Mouse (Mus musculus): Measurements from ENCODE around the gene Cplx3. TPM values are rescaled to one million over a fixed set of nuclear protein-coding genes. Genes with fewer than 3 reads are reported as not detected.
A peak's percentile ranks its signal among the peaks of the same experiment; 100 is the strongest.

Gene Cplx3
- polyA plus RNA-seq, 2 experiments, result not detected

GRCm38 (mm10) chr9:57597929-57598382, 8.1 kb downstream of the Cplx3 start:
- Histone ChIP-seq H3K9me3 (ENCODE audit: control insufficient read depth, low read length) (no peaks in the 10 kb centered on the region), H3K27me3 (ENCODE audit: control insufficient read depth, insufficient read depth, low read length) (no peaks in the 10 kb centered on the region), H3K4me1 (replicated peaks; ENCODE audit: control insufficient read depth in 2 of 2, insufficient read depth in 2 of 2, low read length in 1 of 2) (peaks cover 5 to 13% of the 10 kb centered on the region in 2 experiments; a peak in 3 of 4 replicates), H3K4me2 (ENCODE audit: low read depth) (no peak overlapping the region), H3K4me3 (ENCODE audit: insufficient read depth in 1 of 2, low read depth in 2 of 2, low read length in 2 of 2) (no peak overlapping the region), H3K27ac (no peak overlapping the region), H3K36me3 (replicated peaks; ENCODE audit: control insufficient read depth, insufficient read depth, low read depth) (no peaks in the 10 kb centered on the region), H3K9ac (replicated peaks) (no peak overlapping the region)
- WGBS (ENCODE audit: insufficient replicate concordance), result 35% methylated on average over 4 of the region's 4 CpGs
- TF ChIP-seq EP300 (IDR thresholded peaks at IDR 0.05; ENCODE audit: low read depth), result no peak
- no peak for TF ChIP-seq CTCF (IDR thresholded peaks at IDR 0.05; ENCODE audit: low read depth)
- DNase-seq (ENCODE audit: low read depth in 3 of 3, low spot score in 3 of 3) (no peak), ATAC-seq (ENCODE audit: insufficient read depth) (no peak)

GRCm38 (mm10) chr9:57597265-57597664, 8.8 kb downstream of the Cplx3 start:
- no peak for TF ChIP-seq CTCF (IDR thresholded peaks at IDR 0.05; ENCODE audit: low read depth)
- no peak for TF ChIP-seq EP300 (IDR thresholded peaks at IDR 0.05; ENCODE audit: low read depth)
- ATAC-seq (ENCODE audit: insufficient read depth), result no peak

GRCm38 (mm10) chr9:57594174-57594509, 11.9 kb downstream of the Cplx3 start:
- Histone ChIP-seq H3K9me3 (ENCODE audit: control insufficient read depth, low read length) (no peaks in the 10 kb centered on the region), H3K4me1 (replicated peaks; ENCODE audit: control insufficient read depth in 2 of 2, insufficient read depth in 2 of 2, low read length in 1 of 2) (peaks cover 0 to under 1% of the 10 kb centered on the region in 2 experiments; a peak in 2 of 4 replicates), H3K9ac (replicated peaks) (no peak overlapping the region), H3K27ac (no peak overlapping the region), H3K4me3 (ENCODE audit: insufficient read depth in 1 of 2, low read depth in 2 of 2, low read length in 2 of 2) (no peak overlapping the region), H3K36me3 (replicated peaks; ENCODE audit: control insufficient read depth, insufficient read depth, low read depth) (no peaks in the 10 kb centered on the region), H3K4me2 (ENCODE audit: low read depth) (no peak overlapping the region), H3K27me3 (ENCODE audit: control insufficient read depth, insufficient read depth, low read length) (no peaks in the 10 kb centered on the region)
- 63% methylated on average over 9 of the region's 9 CpGs for WGBS (ENCODE audit: insufficient replicate concordance)
- no peak for ATAC-seq (ENCODE audit: insufficient read depth)
- TF ChIP-seq EP300 (IDR thresholded peaks at IDR 0.05; ENCODE audit: low read depth), result no peak
- no peak for TF ChIP-seq CTCF (IDR thresholded peaks at IDR 0.05; ENCODE audit: low read depth)
- no peak for DNase-seq (ENCODE audit: low read depth in 3 of 3, low spot score in 3 of 3)

More at GRCm38 (mm10) chr9:57597265-57597664, 8.8 kb downstream of the Cplx3 start:
- Histone ChIP-seq H3K4me2 (ENCODE audit: low read depth) (no peak overlapping the region), H3K9ac (replicated peaks) (no peak overlapping the region), H3K4me1 (replicated peaks; ENCODE audit: control insufficient read depth in 2 of 2, insufficient read depth in 2 of 2, low read length in 1 of 2) (peaks cover 5 to 13% of the 10 kb centered on the region in 2 experiments; a peak in 3 of 4 replicates), H3K4me3 (ENCODE audit: insufficient read depth in 1 of 2, low read depth in 2 of 2, low read length in 2 of 2) (no peak overlapping the region), H3K27ac (no peak overlapping the region), H3K36me3 (replicated peaks; ENCODE audit: control insufficient read depth, insufficient read depth, low read depth) (no peaks in the 10 kb centered on the region), H3K9me3 (ENCODE audit: control insufficient read depth, low read length) (no peaks in the 10 kb centered on the region), H3K27me3 (ENCODE audit: control insufficient read depth, insufficient read depth, low read length) (no peaks in the 10 kb centered on the region)
- DNase-seq (ENCODE audit: low read depth in 3 of 3, low spot score in 3 of 3), result no peak
- WGBS (ENCODE audit: insufficient replicate concordance), result 64% methylated on average over 8 of the region's 8 CpGs

- peaks cover 4 to 6% of the 10 kb centered on the region in 2 experiments for H3K4me1 ChIP-seq (replicated peaks; ENCODE audit: control insufficient read depth in 2 of 2, insufficient read depth in 2 of 2, low read length in 1 of 2)
- no peak overlapping the region for H3K27ac ChIP-seq
- ATAC-seq (ENCODE audit: insufficient read depth), result no peak
- no peak overlapping the region for H3K9ac ChIP-seq (replicated peaks)
- WGBS (ENCODE audit: insufficient replicate concordance), result 58% methylated on average over 12 of the region's 12 CpGs
- H3K4me2 ChIP-seq (ENCODE audit: low read depth), result no peak overlapping the region
- no peaks in the 10 kb centered on the region for H3K27me3 ChIP-seq (ENCODE audit: control insufficient read depth, insufficient read depth, low read length)
- no peak for DNase-seq (ENCODE audit: low read depth in 3 of 3, low spot score in 3 of 3)
- no peak for TF ChIP-seq CTCF (IDR thresholded peaks at IDR 0.05; ENCODE audit: low read depth)
- no peak for TF ChIP-seq EP300 (IDR thresholded peaks at IDR 0.05; ENCODE audit: low read depth)
- H3K9me3 ChIP-seq (ENCODE audit: control insufficient read depth, low read length), result no peaks in the 10 kb centered on the region
- H3K36me3 ChIP-seq (replicated peaks; ENCODE audit: control insufficient read depth, insufficient read depth, low read depth), result no peaks in the 10 kb centered on the region
- H3K4me3 ChIP-seq (ENCODE audit: insufficient read depth in 1 of 2, low read depth in 2 of 2, low read length in 2 of 2), result no peak overlapping the region
Observed at GRCm38 (mm10) chr9:57593454-57594173, 12.5 kb downstream of the Cplx3 start.

- no peak for ATAC-seq (ENCODE audit: insufficient read depth)
- TF ChIP-seq EP300 (IDR thresholded peaks at IDR 0.05; ENCODE audit: low read depth) (no peak), CTCF (IDR thresholded peaks at IDR 0.05; ENCODE audit: low read depth) (peak; percentile 32; the same call in 1 of the 2 replicates)
- Histone ChIP-seq H3K36me3 (replicated peaks; ENCODE audit: control insufficient read depth, insufficient read depth, low read depth) (no peaks in the 10 kb centered on the region), H3K4me1 (replicated peaks; ENCODE audit: control insufficient read depth in 2 of 2, insufficient read depth in 2 of 2, low read length in 1 of 2) (peaks cover 4 to 6% of the 10 kb centered on the region in 2 experiments), H3K4me2 (ENCODE audit: low read depth) (no peak overlapping the region), H3K27ac (no peak overlapping the region), H3K9ac (replicated peaks) (no peak overlapping the region), H3K4me3 (ENCODE audit: insufficient read depth in 1 of 2, low read depth in 2 of 2, low read length in 2 of 2) (no peak overlapping the region), H3K9me3 (ENCODE audit: control insufficient read depth, low read length) (no peaks in the 10 kb centered on the region), H3K27me3 (ENCODE audit: control insufficient read depth, insufficient read depth, low read length) (no peaks in the 10 kb centered on the region)
- no peak for DNase-seq (ENCODE audit: low read depth in 3 of 3, low spot score in 3 of 3)
- WGBS (ENCODE audit: insufficient replicate concordance), result 38% methylated on average over 5 of the region's 5 CpGs
Observed at GRCm38 (mm10) chr9:57590726-57591125, 15.4 kb downstream of the Cplx3 start.
